Mouse (Mus musculus) kidney, adult 8-10 months (tissue): ENCODE measurements around the gene Ccdc60.
A peak's percentile ranks its signal among the peaks of the same experiment; 100 is the strongest.

Source experiments
- DNase-seq, 2 experiments: peaks; one replicate each; pipeline ENCODE4 v3.0.0; 2022

Gene Ccdc60

GRCm38 (mm10) chr5:116269212-116270145 is 19.3 kb downstream of the Ccdc60 start:
- no peak for DNase-seq

GRCm38 (mm10) chr5:116262689-116263088 is 26.1 kb downstream of the Ccdc60 start:
- no peak for DNase-seq

- DNase-seq, result no peak
Measured at GRCm38 (mm10) chr5:116261944-116262343, 26.8 kb downstream of the Ccdc60 start.

- no peak for DNase-seq
Measured at GRCm38 (mm10) chr5:116260356-116260755, 28.4 kb downstream of the Ccdc60 start.

- no peak for DNase-seq
Measured at GRCm38 (mm10) chr5:116258321-116258860, 30.4 kb downstream of the Ccdc60 start.

- DNase-seq, result no peak
Measured at GRCm38 (mm10) chr5:116253914-116254313, 34.9 kb downstream of the Ccdc60 start.

- no peak for DNase-seq
Measured at GRCm38 (mm10) chr5:116252186-116252585, 36.6 kb downstream of the Ccdc60 start.

- DNase-seq, result peak in 1 of 2 experiments; percentile 23
Measured at GRCm38 (mm10) chr5:116246642-116247041, 42.1 kb downstream of the Ccdc60 start.

- peak; percentile 12 for DNase-seq
Measured at GRCm38 (mm10) chr5:116244476-116244875, 44.3 kb downstream of the Ccdc60 start.

GRCm38 (mm10) chr5:116243622-116244021 is 45.2 kb downstream of the Ccdc60 start:
- no peak for DNase-seq

- DNase-seq, result peak; percentile 8 to 51
Measured at GRCm38 (mm10) chr5:116231841-116232643, 56.7 kb downstream of the Ccdc60 start.

GRCm38 (mm10) chr5:116228414-116228813 is 60.4 kb downstream of the Ccdc60 start:
- DNase-seq, result no peak

GRCm38 (mm10) chr5:116224023-116224422 is 64.8 kb downstream of the Ccdc60 start:
- DNase-seq, result no peak

GRCm38 (mm10) chr5:116221916-116222315 is 66.9 kb downstream of the Ccdc60 start:
- DNase-seq, result no peak

- no peak for DNase-seq
Measured at GRCm38 (mm10) chr5:116219288-116219687, 69.5 kb downstream of the Ccdc60 start.

- DNase-seq, result peak in 1 of 2 experiments; percentile 15
Measured at GRCm38 (mm10) chr5:116212706-116213105, 76.1 kb downstream of the Ccdc60 start.

GRCm38 (mm10) chr5:116209378-116210091 is 79.2 kb downstream of the Ccdc60 start:
- DNase-seq, result no peak

GRCm38 (mm10) chr5:116208741-116209368 is 79.9 kb downstream of the Ccdc60 start:
- no peak for DNase-seq

GRCm38 (mm10) chr5:116202692-116203091 is 86.1 kb downstream of the Ccdc60 start:
- no peak for DNase-seq

- no peak for DNase-seq
Measured at GRCm38 (mm10) chr5:116194499-116194898, 94.3 kb downstream of the Ccdc60 start.

- no peak for DNase-seq
Measured at GRCm38 (mm10) chr5:116192693-116193092, 96.1 kb downstream of the Ccdc60 start.

- DNase-seq, result no peak
Measured at GRCm38 (mm10) chr5:116191596-116191995, 97.2 kb downstream of the Ccdc60 start.
